Mouse (Mus musculus): ENCODE results near the gene Naif1.

Gene Naif1

DNA sequence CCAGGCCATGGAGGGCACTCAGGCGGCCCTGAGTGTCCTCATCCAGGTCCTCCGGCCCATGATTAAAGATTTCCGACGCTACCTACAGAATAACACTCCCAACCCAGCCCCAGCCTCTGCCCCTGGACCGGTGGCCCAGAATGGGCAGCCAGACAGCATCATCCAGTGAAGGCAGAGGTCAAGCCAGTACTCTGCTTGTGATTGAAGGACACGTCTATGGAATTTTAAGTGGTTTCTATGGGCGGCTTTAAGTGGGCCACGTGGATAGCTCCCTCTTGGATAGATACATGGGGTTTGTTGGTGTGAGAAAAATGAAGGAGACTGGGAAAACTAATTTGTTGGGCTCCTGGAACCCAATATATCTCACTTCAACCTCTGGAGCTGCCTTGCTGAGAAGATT lies 4.8 kb downstream of the Naif1 start:
- WGBS = 94% methylated on average over 8 of the region's 8 CpGs

DNA sequence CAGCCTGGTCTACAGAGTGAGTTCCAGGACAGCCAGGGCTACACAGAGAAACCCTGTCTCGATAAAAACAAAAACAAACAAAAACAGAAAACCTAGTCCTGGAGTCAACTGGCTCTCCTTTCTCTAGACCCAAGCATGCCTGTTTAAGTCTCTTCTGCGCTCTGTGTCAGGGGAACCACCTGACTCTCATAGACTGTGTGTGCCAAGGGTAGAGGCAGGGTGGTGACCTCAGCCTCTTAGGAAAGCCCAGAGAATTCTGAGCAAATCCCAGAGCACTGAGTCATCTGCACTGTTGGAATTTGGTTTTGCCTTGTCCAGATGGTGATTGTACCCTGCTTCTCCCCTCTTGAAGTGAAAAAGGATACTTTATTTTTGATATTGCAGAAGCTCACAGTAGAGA lies 8.0 kb downstream of the Naif1 start:
- WGBS = 87% methylated on average over 2 of the region's 2 CpGs

DNA sequence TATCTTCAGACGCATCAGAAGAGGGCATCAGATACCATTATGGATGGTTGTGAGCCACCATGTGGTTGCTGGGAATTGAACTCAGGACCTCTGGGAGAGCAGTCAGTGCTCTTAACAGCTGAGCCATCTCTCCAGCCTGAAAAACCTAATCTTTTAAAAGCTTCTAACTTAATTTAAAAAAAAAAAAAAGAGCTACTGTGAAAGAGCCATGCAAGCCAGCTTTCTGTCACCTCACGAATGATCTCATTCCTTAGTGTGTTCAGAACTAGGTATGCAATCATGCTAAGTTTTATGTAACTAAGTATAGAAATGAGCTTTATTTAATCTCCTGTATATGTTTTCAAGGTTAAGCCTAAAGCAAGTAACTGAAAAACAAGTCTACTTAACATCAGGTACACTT lies 9.4 kb downstream of the Naif1 start:
- WGBS = 88% methylated on average over 2 of the region's 2 CpGs

DNA sequence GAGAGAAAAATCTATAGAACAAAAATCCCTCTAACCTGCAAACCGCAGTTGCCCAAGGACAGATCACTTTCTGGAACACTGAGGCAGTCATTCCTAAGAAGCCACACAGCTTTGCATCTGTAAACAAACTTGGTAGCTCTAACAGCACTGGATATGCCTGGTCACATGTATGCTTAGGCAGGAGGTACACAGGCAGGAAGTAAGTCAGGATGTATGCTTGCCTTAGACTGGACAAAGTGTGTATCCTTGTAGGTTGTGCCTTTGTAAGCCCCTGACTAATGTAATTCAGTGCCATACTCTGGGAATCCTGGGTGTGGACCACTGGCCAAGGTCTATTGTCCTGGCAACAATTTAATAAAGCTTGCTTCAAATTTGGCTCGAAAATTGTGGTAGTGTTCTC lies 13.5 kb downstream of the Naif1 start:
- WGBS = 74% methylated on average over 2 of the region's 2 CpGs

DNA sequence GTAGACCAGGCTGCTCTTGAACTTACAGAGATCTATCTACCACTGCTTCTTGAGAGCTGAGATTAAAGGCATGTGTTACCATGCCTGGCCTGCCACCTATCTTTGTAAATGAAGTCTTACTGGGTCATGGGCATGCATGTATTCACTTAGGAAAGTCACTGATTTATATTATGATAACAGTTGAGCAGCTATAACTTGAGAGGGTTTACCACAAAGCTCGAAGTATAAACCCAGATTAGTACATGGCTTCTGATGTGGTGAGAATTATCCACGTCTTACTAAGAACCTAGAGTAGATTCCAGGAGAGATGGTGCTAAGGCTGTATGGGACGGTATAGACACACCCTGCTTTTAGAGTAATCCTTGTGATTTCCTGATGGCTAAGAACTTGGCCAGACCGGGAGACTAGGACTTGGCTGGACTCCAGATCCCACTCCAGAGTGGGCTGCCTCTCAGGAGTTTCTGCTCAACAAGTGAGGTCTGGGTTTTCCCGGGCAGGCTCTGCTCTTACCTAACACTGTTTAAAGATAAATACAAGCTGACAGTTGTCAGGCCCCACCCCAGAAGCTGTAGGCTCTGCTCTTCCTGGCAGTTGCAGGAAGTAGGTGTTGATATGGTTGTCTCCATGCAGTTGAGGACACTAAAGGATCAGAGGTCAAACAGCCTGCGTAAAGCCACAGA lies 14.1 kb downstream of the Naif1 start:
- whole genome bisulfite sequencing = 59% methylated on average over 6 of the region's 6 CpGs

DNA sequence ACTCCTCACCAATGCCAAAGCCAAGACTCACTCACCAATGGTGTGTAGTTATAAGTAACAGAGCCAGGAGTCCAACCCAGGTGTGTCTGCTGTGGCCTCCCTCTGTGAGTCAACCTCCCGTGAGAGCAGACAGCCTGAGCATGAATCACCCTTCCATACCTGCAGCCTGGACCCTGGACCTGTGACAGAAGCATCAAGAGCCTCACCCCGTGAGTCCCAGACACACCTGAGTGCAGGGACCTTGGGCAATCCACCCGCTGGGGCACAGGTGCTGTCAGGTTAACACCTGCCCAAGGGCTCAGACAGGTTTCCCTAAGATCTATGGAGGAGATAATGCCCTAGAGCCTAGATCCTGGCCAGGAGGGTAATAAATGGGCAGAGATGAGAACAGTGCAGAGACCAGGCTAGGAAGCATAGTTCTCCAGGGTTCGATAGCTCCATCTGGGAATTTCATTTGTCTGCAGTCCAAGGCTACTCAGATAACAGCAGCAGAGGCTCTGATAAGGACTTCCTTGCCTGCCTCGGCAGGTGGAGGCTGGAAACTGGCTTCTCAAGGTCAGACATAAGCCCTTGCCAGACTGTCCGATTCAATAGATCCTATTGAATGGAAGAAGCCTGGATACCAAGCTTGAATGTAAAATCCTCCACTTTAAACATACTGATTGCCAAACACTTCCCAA lies 20.9 kb downstream of the Naif1 start:
- 90% methylated on average over 6 of the region's 6 CpGs for WGBS

DNA sequence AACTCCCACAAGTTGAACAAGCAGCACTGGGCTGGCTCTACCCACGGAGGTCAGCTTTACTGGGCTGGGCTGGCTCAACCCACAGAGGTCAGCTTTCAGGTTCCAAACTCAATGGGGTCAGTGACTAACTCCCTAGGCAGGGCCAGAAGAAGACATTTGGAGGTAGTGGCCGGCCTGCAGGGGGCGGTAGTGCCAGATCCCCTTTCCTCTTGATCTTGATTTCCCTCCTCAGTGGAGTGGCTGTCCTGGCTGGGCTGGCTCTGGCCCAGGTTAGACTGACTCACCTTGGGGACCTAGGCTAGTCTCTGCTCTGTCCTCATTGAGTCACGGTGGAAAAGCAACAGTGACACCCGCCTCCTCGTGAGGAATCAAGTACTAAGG lies 21.4 kb downstream of the Naif1 start:
- 86% methylated on average over 6 of the region's 6 CpGs for WGBS

DNA sequence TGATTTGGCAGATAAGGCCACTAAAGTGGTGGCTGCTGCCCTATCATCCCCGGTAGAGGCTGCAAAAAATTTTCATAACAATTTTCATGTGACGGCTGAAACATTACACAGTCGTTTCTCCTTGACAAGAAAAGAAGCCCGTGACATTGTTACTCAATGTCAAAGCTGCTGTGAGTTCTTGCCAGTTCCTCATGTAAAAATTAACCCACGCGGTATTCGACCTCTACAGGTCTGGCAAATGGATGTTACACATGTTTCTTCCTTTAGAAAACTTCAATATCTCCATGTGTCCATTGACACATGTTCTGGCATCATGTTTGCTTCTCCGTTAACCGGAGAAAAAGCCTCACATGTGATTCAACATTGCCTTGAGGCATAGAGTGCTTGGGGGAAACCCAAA lies 25.1 kb downstream of the Naif1 start:
- 93% methylated on average over 5 of the region's 9 CpGs for WGBS

DNA sequence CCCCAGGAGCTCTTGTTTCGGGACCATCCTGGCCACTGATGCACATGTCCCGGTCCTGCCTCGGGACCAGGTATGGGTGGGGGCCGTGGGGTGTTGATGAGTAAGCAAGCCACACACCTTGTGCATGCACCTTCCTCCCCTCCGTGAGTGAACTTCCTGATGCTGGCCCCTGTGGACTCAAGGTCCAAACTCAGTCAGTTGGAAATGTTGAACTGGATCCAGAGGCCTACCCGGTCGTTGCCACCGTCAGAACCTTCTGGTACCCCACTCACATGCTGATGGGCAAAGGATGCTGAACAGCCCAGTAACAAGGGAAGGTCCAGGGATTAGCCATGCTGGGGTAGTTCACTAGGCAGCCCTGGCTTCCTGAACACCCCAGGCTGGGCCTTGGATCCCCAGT lies 32.1 kb downstream of the Naif1 start:
- WGBS = 89% methylated on average over 8 of the region's 8 CpGs

DNA sequence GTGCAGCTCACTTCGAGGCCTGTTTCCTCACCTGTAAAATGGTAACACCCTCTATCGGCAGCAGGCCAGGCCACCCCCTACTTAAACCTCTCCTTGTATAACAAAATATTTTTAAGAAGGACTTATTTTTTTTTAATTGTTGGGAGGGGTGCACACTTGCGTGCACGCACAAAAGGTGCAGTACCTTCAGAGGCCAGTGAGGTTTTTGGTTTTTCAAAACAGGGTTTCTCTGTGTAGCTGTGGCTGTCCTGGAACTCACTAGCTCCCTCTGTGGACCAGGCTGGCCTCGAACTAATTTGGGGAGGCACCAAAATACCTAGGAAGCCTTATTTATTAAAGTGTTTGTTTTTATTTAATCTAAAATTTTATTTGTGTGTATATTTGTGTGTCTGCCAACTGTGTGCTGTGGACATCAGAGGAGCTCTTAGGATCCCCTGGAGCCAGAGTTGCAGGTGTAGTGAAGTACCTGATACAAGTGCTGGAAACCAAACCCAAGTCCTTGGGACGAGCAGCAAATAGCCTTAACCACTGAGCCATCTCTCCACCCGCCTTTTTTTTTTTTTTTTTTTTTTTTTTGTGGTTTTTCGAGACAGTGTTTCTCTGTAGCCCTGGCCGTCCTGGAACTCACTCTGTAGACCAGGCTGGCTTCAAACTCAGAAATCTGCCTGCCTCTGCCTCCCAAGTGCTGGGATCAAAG lies 33.1 kb downstream of the Naif1 start:
- WGBS = 78% methylated on average over 9 of the region's 9 CpGs

DNA sequence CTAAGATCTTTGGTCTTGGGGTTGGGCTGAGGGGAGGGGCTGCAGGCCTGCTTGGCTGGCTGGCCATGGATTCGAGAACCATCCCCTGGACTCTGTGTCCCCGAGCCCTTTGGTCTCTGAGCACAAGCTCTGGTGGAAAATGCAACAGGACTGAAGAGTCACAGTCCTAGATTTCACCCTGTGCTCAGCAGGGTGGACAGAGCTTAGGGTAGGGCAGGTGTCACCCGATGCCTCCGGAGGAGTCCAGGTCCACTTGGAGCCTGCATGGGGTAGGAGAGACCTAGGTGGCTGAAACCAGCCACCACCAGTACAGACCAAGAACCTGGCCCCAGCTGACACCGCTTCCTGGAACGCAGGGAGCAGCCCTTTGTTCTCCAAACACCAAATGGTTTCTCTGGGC lies 34.7 kb downstream of the Naif1 start:
- WGBS = 89% methylated on average over 6 of the region's 6 CpGs

DNA sequence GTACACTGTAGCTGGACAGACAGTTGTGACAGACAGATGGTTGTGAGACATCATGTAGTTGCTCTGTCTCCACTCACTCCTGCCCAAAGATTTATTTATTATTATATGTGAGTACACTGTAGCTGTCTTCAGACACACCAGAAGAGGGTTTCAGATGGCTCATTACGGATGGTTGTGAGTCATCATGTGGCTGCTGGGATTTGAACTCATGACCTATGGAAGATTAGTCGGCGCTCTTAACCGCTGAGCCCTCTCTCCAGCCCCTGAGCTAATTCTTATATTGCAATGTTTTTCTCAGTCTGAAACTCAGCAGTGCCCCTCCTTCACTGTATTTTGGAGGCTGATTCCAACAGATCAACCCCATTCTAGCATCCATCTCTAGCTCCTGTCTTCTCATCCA lies 35.5 kb downstream of the Naif1 start:
- 85% methylated on average over 4 of the region's 4 CpGs for WGBS

DNA sequence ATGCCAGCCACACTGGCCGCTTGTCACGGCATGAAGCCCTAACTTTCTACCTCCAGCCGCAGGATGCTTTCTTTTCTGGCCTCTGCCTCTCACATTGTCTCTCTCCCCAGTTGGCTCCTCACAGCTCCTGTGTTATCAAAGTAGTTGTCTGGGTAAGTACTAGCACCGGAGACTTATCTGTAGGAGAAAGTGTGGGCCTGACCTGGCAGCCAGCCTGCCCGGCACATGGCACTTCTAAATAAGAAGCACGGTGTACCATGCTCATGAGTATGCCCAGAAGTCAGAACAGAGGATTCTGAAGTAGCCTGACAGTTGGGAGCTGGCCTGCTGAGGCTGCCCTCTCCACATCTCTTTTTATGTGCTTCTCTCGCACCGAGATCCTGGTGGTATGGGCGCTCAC lies 35.9 kb downstream of the Naif1 start:
- 90% methylated on average over 9 of the region's 9 CpGs for WGBS

DNA sequence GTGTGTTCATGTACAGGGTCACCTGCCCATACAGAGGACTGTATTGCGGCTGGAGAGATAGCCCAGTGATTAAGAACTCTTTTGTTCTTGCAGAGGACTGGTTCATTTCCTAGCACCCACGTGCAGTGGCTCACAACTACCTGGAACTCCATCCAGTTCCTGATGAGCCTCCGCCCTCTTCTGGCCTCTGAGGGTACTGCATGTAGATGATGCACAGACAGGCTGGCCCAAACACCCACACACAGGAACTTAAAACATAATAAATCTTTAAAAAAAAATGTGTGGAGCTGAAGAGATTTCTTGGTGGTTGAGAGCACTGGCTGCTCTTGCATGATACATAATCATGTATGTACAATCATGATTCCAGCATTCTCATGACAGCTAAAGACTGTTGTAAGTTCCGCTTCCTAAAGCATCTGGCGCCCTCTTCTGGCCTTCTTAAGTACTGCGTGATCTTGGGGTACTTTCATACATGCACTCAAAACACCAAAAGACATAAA lies 36.9 kb downstream of the Naif1 start:
- 6% methylated on average over 6 of the region's 6 CpGs for WGBS

DNA sequence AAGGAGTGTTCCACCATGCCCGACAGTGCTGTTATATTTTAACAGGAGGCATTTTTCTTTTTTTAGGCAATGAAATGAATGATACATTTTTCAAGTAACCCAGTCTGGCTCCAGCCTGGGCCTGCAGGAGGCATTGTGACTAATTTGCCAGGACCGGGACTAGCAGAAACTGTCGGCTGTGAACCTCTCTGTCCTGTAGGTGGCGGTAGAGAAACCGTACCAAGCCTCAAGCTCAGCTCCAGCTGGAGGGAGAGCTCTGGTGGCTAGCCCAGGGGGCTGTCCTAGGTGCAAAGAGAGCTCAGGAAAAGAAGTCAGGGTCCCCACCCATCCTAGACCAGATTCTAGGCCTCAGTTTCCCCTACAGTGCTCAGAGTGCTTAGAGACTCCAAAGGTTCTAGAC lies 38.4 kb downstream of the Naif1 start:
- whole genome bisulfite sequencing = 1% methylated on average over 5 of the region's 5 CpGs

DNA sequence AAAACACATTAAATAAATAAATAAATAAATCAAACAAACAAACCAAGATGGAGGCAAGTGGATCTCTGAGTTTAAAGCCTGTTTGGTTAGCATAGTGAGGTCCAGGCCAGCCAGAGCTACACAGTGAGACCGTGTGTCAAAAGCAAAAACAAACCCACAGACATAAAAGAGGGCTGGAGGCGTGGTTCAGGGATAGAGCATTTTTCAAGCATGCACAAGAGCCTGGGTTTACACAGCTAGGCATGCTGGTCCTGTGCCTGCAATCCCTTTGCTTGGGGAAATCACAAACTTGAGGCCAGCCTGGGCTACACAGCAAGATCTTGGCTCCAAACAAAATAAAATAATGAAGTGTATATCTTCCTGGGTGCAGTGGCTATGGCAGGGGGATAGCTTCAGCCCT lies 42.4 kb downstream of the Naif1 start:
- WGBS = 82% methylated on average over 2 of the region's 2 CpGs

DNA sequence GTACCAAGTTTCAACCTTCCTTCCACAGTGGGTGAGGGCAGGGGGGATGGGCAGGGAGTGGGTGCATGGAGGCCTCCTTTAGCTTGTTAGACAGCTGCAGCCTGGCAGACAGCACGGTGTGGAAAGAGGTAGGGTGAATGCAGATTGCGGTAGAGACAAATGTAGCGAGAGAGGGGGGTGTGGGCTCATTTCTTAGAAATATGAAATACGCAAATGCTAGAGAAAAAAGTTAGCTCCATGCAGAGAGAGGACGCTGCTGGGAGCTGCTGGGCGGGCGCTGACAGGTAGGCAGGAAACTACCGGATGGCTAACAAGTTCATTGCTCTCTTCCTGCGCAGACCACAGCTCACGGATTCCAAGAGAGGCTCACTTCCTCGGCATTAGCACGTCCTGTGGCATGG lies 43.0 kb downstream of the Naif1 start:
- 74% methylated on average over 12 of the region's 12 CpGs for WGBS

DNA sequence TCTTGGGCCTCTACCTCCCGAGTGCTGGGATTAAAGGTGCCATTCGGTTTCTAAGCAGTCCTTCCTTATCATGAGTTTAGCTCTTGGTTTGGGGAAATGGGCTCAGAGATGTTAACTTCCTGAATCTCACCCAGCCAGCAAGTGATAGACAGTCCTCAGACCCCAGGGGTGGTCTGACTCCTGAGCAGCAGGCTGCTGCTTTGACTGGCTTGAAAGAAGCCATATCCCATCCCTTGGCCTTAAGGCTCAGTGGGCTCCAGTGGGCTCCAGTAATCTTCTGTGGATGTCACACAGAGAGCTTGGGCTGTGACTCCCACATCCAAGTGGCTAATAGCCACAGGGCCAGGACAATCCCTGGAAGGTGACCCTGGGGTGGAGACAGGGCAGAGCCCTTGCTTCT lies 44.3 kb downstream of the Naif1 start:
- WGBS = 75% methylated on average over 2 of the region's 2 CpGs

DNA sequence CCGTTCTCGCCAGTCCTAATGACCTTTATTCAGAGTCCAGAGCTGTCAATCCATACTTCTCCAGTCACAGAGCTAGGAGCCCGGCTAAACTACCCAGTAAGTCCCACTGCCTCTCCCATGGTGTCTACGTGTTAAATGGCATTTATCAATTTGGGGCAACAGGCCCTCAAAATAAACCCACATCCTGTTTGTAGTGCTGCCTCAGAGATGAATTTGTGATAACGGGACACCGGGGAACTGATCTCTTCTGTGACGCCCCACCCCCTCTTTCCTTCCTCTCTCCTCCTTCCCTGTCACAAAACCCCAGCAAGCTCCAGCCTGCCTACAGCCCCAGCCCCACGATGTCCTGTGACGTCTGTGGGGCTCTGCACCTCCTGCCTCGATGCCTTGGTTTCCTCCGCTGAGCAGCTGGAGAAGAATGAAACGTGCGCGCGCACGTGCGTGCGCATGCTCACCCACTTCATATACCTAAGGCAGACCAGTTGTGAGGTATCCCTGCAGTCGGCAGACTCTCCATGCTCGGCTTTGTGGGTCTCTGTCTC lies 45.0 kb downstream of the Naif1 start:
- WGBS = 78% methylated on average over 20 of the region's 20 CpGs

DNA sequence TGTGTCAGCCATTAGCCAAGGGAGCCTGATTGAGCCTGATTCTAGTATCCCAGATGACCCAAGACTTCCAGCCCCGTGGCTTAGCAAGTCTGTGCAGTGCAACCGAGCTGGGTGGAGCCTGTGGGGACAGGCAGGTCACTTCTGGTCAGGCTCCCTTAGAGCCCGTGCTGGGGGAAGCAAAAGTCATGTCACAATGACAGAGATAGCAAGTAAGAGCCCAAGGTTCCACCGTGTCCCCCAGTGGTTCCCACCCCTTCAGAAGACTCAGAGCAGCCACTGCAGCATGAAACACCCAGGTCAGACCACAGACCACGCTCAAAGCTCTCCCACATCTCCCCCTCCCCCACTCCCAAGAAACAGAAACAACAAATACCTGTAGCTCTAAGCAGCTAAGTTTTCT lies 45.9 kb downstream of the Naif1 start:
- 87% methylated on average over 5 of the region's 5 CpGs for WGBS

DNA sequence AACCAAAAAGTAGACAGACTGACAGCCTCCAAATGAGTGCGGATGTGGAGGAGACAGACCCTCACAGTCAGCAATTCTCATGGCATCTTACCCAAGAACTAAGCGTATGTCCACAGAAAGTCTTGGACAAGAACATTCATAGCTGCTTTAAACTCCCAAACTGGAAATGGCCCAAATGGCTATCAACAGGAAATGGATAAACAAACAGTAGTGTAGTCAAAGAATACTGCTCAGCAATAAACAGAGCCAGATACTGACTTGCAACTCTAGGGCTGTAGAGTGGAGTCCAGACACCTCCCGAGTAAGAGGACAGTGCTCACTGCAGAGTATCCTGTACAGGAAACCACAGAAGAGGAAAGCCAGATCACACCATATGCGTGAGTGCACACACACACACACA lies 49.1 kb downstream of the Naif1 start:
- 74% methylated on average over 4 of the region's 4 CpGs for WGBS

DNA sequence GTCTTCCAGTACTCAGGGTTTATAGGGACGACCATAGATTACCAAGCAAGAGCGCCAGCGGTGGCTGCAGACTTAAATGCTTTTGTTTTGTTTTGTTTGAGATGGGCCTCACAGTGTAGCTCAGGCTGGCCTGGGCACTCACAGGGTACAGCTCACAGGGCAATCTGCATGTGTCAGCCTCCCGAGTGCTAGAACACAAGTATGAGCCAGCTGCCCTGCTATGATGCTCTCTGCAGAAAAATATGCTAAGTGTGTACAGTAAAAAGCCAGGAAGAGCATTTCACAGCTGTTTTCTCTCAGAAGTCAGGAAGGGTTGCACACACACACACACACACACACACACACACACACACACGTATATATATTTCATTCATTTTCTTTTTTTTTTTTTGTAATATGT lies 50.2 kb downstream of the Naif1 start:
- 83% methylated on average over 5 of the region's 5 CpGs for WGBS
